Mouse (Mus musculus): ENCODE measurements around the gene Orc5.

Gene Orc5

GRCm38 (mm10) chr5:22550033-22550551 is at the start of gene Orc5:
Orc5 (minus strand) TSS chr5:22550429.
- DNase-seq = peak; percentile 99

GRCm38 (mm10) chr5:22596981-22597380 is 46.8 kb upstream of the Orc5 start:
- no peak for DNase-seq

DNA sequence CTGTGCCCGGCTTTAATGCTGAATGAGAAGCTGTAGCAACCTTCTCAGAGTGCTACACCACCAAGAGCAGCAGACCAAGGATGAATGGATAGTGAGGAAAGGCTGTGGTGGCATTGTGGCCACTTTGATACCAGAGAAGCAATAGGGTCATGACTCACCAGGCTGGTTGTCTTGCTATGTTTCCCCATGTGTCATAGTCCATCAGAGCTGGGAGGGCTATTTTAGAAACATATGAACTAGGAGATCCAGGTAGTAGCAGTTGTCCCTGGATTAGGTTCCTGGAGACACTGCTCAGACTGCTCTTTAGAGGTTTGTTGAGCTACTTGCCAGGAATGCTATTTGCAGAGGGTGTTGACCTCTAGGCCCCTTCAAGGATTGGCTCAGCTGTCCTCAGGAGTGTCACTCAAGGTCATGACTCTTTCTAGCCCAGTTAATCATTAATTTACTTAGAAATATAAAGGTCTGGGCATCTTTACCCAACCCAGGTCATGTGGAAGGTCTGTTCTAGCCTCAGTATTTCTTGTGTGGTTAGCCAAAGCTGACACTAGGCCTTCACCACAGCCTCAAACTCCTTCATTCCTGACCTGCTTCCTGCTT is 39.2 kb upstream of the Orc5 start:
- no peak for DNase-seq

DNA sequence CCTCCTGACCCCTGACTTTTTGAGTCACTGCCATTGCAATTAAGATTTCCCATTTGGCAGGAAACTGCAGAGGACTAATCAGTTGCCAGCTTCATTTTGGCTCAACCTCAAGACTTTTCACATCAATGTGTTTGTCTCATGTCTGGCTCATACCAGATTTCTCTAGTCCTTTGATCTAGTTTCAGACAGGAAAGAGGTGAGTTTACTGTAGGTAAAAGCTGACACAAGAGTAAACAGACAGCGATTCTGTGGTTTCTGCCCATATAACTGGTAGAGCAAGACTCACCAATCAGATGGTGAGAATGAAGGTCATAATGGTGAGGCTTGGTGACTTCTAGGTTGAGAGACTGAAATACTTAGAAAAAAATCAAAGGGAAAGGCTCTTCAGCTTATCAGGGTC is 37.3 kb upstream of the Orc5 start:
- no peak for DNase-seq

DNA sequence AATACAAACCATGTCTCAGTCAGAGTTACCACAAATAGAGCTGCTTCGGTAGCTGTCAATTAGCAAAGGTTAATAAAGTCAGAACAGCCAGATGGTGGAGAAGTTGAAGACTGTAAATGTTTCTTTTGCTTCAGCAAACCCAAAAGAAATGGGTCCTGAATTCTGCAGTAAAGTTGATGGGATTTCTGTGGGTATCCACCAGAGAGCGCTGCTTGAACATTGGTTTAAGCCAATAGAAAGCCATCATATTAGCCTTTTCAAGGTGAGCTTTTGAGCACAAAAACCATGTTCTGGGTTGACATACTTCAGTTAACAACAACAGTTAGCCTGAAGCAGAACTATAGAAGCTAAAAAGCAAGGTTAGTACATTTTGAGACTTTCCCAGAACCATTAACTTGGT is 34.3 kb upstream of the Orc5 start:
- no peak for DNase-seq

DNA sequence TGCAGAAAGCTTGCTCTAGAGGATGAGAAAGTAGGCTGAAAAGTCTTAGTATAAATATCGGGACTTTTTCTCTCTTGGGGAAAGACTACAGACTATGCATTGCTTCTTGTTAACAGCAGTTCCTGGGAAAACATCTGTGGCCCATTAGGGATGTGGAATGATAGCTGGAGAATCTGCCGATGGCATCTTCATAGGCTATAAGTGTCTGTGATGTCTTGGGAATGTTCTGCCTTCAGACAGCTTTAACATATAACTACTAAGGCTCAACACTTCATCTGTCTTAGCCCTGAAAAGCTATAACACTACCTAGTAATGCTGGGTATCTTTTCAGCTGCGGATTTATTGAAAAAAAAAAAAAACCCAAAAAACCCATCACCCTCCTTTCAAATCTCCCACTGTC is 27.8 kb upstream of the Orc5 start:
- DNase-seq = no peak

GRCm38 (mm10) chr5:22574751-22575150 is 24.5 kb upstream of the Orc5 start:
- no peak for DNase-seq

DNA sequence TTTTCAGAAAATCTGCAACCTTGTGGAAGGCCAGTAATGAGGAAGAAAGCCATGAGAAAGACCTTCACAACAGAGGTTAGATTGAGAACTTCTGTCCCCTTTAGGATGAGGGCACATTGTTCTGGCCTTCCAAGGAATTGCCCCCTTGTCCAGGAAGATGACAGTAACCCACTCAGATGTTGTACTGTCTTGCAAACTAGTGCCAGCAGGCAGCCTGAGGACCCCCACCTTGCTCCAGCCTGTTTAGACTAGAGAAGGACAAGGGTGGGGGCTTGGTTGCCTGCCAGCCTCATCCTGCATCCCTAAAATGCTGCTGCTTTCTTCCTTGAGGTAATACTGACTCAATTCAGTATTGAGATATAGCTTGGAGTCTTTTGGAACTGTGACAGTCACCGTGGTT is 23.9 kb upstream of the Orc5 start:
- no peak for DNase-seq

GRCm38 (mm10) chr5:22573696-22574095 is 23.5 kb upstream of the Orc5 start:
- no peak for DNase-seq

DNA sequence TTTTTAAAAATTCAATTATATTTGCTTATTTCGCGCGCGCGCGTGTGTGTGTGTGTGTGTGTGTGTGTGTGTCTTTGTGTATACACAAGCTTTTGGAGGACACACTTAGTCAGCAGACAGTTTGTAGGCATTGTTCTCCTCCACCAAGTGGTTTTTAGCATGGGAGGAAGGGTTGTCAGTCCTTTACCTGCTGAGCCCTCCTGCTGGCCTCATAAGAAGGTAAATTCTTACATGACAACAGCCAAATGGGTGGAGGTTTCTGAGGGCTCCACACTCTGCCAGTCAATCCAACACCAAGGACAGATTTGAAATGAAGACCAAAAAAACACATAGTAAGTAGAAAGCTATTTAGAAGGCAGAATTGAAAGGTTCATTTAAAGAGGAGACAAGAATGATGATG is 22.7 kb upstream of the Orc5 start:
- DNase-seq = no peak

DNA sequence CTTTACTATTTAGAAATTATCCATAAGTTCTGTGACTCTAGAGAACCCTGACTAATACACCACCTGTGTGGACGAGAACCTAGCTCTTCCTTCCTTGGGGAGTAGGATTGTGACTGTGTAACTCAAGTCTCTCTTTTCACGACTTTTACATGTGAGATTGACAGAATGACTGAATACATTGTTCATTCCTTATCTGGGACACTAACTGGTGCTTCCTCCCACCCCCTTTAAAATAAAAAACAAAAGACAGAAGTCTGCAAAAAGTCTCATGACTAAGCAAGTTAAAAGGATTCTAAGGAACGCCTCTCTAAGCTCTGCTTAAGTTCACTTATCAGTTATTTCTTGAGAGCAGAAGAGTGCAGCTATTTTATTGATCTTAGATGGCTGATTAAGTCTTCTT is 22.2 kb upstream of the Orc5 start:
- no peak for DNase-seq

DNA sequence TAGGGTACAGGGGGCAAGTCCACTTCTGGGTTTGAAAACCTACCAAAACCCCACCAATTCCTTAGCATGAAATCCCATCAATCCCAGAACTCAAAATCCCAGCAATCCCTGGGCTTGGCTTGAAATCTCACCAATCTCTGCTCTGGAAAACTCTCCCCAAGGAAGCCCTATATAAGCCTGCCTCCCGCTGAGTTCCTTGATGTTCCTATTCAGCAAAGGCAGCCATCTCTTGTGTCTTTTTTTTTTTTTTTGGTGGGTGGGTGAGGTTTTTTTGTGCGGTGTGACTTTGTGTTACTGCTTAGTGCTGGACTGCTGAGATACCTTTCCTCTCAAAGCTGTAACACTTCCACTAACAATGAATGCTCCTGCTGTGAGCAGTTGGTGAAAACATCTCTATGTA is 15.5 kb upstream of the Orc5 start:
- DNase-seq = no peak

- no peak for DNase-seq
These were observed 9.6 kb upstream of the Orc5 start for GRCm38 (mm10) chr5:22559801-22560200.

- no peak for DNase-seq
These were observed 7.4 kb upstream of the Orc5 start for GRCm38 (mm10) chr5:22557491-22558113.

DNA sequence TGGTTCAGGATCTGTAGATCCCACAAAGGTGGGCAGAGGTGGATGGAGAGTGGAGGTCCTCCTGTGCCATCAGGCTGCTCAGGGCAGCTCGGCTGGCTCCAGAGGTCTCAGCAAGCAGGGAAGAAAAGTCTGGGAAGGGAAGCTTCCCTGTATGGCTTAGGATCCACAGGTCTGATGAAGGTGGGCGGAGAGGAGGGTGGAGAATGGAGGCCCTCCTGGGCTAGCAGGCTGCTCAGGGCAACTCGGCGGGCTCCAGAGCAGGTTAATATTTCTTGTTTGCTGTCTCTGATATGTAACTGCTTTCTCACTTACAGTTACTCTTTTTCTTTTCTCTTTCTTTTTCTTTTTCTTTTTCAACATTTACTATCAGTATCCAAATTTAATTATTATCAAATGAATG is 6.5 kb upstream of the Orc5 start:
- DNase-seq = no peak

DNA sequence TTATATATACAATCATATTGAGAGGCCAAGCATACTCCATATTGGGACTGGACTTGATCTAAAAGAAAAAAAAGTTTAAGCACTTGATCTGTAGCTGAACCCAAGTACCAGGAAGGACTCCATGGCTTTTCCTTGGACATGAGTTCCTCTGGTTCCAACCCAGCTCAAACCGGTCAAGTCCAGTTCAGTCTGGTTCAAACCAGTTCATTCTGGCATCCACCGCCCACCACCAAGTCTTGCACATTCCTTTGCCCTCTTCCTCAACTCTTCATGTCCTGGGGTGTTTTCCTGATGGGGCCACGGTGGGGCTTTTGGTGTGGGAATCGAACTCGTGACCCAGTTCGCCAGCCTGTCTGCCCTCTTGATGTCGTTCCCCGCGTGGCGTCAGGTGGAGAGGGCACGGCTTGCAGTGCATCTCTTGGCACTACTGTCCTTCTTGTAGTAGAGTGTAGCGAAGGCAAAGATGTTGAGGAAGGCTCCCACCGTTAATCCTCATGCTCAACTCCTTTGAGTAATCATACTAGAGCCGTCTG is 2.1 kb upstream of the Orc5 start:
- peak; percentile 83 for DNase-seq

DNA sequence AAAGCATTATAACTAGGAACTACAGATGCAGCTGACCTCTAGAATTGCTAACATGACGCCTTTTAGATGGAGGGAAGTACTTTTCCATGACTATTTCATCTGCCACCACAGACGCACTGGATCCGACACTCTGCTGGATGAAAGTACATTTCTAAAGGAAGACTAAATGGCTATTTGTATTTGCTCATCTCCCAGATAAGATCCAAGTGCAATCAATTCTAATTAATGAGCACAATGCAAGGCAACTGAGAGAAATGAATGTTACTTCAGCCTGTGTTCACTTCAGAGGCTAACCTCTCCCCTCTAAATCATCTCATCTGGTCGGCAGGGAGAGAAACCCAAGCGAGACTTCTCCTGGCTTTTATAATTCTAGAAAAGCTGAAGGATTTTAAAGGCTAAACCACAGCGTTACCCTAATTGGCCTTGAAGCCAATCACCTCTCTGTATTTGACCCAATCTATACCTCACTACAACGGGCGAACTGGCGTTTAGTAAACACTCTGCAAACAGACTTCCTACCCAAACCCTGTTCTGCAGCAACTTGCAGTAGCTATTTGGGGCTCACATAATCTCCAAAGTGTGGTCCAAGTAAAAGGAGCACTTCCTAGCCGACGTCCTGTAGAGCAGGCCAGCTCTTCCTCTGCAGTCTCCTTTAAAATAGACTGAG is 730 bp downstream of the Orc5 start:
- DNase-seq = no peak

DNA sequence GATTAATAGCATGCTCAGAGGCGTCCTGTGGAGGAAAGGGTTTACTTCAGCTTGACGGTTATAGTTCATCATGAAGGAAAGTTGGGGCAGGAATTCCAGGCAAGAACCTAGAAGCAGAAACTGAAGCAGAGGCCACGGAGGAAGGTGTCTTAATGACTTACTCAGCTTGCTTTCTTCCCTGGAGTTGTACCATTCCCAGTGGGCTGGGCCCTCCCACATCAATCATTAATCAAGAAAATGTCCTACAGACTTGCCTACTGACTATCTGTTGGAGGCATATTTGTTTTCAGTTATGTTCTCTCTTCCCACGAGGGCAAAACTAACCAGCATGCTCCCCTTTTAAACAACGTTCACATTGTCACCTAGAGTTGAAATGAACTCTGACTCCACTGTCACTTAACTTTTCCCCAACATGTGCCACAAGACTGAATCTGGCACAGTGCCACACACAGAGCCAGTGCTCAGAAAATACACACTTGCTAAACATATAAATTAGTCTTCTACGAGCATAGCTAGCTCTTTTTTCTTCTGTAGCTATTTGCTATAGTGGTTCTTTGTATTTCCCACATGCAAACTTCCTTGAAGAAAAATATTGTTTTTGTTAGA is 1.6 kb downstream of the Orc5 start:
- DNase-seq = no peak

- DNase-seq = peak; percentile 80
These were observed 3.7 kb downstream of the Orc5 start for GRCm38 (mm10) chr5:22546536-22546935.

- no peak for DNase-seq
These were observed 4.9 kb downstream of the Orc5 start for GRCm38 (mm10) chr5:22545305-22545704.

DNA sequence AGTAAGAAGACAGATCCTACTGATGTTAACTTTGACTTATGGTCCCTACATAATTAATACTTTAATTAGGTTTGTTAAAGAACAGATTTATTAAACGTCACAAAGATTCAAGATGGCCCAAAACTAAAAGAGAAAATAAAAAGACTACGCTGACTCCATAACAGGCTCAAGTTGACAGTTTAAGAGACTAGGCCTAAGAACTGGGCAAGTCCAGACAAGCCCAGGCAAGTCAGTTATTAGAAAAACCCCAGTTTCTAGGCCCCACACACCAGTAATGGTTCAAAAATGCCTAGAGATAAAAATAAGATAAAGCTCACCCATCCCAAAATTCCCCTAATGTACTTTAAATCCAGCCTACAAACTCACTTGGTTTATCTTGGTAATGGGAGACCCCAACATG is 7.6 kb downstream of the Orc5 start:
- no peak for DNase-seq

DNA sequence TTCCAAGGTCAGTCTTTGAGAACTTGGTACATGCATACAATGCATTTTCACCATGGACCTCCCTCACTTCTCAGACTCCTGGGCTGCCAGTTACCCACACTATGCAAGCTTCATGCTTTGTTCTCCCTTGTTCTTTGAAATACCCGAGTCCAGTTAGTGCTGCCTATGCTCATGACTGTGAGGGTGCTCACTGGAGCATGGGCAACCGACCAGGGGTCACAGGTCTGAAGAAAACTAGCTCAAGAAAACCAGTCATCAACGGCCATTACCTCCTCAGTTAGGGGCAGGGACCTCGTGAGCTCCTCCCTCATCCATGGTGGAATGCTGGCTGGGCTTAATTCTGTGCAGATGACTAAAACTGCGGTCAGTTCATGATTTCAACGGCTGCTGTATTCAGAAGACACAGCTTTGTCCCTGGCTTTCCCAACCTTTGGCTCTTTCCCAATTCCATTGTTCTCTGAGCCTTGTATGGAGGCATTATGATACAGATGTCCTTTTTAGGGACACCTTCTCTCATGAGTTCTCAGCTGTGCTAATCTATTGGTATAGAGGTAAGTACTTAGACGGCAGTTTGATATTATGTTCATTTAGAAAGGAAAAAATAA is 11.1 kb downstream of the Orc5 start:
- no peak for DNase-seq

- DNase-seq = no peak
These were observed 13.5 kb downstream of the Orc5 start for GRCm38 (mm10) chr5:22536695-22537094.

Measured in heart, adult 11 months (tissue).